In the genomic region with DNA sequence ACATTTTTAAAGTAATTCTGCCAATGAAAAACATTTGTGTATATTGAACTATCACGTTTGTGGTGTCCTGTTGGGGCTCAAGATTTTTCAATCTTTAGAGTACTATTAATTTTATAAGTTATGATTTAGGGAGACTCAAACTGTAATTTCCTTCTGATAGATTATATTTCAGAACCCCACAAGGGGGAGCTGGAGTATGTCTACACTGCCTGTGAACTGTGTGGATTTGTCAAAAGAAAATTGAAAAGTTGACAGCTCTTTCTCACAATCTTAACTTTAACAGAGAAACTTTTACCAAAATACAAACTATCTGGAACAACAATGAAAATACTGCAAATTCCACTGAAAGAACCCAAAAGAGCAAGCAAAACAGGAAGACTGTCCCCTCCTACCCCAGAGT, we compare ENCODE assay signal across 9 mouse cellular contexts.
DNase-seq lines count a peak whose midpoint lies in the region; ATAC-seq and TF ChIP-seq lines count a peak whose summit lies in the region.
"Had no signal": no experiment of that assay in that cellular context is flagged by ENCODE, and none has a peak within 500 bp of the region (broad histone marks: within the 10 kb centered on the region; RNA-seq: fewer than 3 reads in every experiment).

No protein-coding gene starts in this region.

- no peak overlapping the region for H3K27ac ChIP-seq in kidney, postnatal 0 days
- H3K27ac ChIP-seq in kidney, embryonic 15.5 days: no peak overlapping the region

- no peak for ATAC-seq in kidney, postnatal 0 days (replicated peaks; ENCODE audit: low FRiP score, low read depth)
- ATAC-seq in kidney, embryonic 15.5 days (replicated peaks; ENCODE audit: low FRiP score): no peak
- ATAC-seq: intestine, embryonic 16.5 days had no signal

- no peaks in the 10 kb centered on the region for H3K4me1 ChIP-seq in kidney, postnatal 0 days (replicated peaks; ENCODE audit: insufficient read depth, low read length)
- H3K4me1 ChIP-seq in kidney, embryonic 15.5 days: peaks cover 8% of the 10 kb centered on the region; the same call in 1 of the 2 replicates

- DNase-seq in cerebellum, adult 9-10 months: peak; percentile 12
- no peak for DNase-seq in cerebellum, adult 11-12 months
- peak; percentile 52 for DNase-seq in kidney, postnatal 0 days (ENCODE audit: low spot score)
- DNase-seq in CD4-positive, CD25-positive, alpha-beta regulatory T cell, adult 2 months (ENCODE audit: low read depth, low spot score): peak; percentile 61
- DNase-seq in induced T-regulatory cell, adult 2 months (ENCODE audit: low read depth): peak; percentile 60
- DNase-seq in layer of hippocampus, postnatal 10 days (ENCODE audit: low spot score in 2 of 2): no peak
- DNase-seq in spleen, postnatal 10 days (ENCODE audit: low spot score in 2 of 2): no peak

- H3K27me3 ChIP-seq in kidney, postnatal 0 days (ENCODE audit: insufficient read depth, low read length): no peaks in the 10 kb centered on the region
- H3K27me3 ChIP-seq in kidney, embryonic 15.5 days: no peaks in the 10 kb centered on the region

- H3K9ac ChIP-seq in kidney, postnatal 0 days (ENCODE audit: low read depth, low read length): no peak overlapping the region
- no peak overlapping the region for H3K9ac ChIP-seq in kidney, embryonic 15.5 days

- no peak overlapping the region for H3K4me3 ChIP-seq in kidney, postnatal 0 days (replicated peaks; ENCODE audit: low read depth, low read length)
- no peak overlapping the region for H3K4me3 ChIP-seq in kidney, embryonic 15.5 days (replicated peaks)

- no peaks in the 10 kb centered on the region for H3K9me3 ChIP-seq in kidney, postnatal 0 days (replicated peaks; ENCODE audit: low read length)
- H3K9me3 ChIP-seq in kidney, embryonic 15.5 days (replicated peaks): no peaks in the 10 kb centered on the region

- H3K36me3 ChIP-seq in kidney, postnatal 0 days (ENCODE audit: insufficient read depth, low read length): no peaks in the 10 kb centered on the region
- peaks cover 16% of the 10 kb centered on the region for H3K36me3 ChIP-seq in kidney, embryonic 15.5 days

- WGBS in kidney, postnatal 0 days: 76% methylated on average over 1 of the region's 1 CpGs
- 76% methylated on average over 1 of the region's 1 CpGs for WGBS in kidney, embryonic 15.5 days

- TF ChIP-seq CTCF in kidney, postnatal 0 days (IDR thresholded peaks at IDR 0.05; ENCODE audit: low read depth): peak; percentile 72

- no peak overlapping the region for H3K4me2 ChIP-seq in kidney, postnatal 0 days (ENCODE audit: low read length)
- H3K4me2 ChIP-seq in kidney, embryonic 15.5 days: no peak overlapping the region

Comparison
In these comparisons a context has a peak if more than half of its experiments do, and no peak if none do; other contexts are left out.
1. DNase-seq: peak in cerebellum, adult 9-10 months (single experiment), kidney, postnatal 0 days (single experiment), CD4-positive, CD25-positive, alpha-beta regulatory T cell, adult 2 months (single experiment) and induced T-regulatory cell, adult 2 months (single experiment); none in cerebellum, adult 11-12 months (single experiment), layer of hippocampus, postnatal 10 days (0 of 2) and spleen, postnatal 10 days (0 of 2).